Mouse (Mus musculus) brain, embryonic 18.5 days (tissue): Measurements from ENCODE around the gene Gm20388.
A peak's percentile ranks its signal among the peaks of the same experiment; 100 is the strongest.

Experiments used
- DNase-seq: peaks from one replicate; pipeline ENCODE4 v3.0.0-alpha.2; 2012; ENCODE audit warnings: low read depth, low spot score

Gm20388 gene

GRCm38 (mm10) chr8:123331301-123331700 lies 3420.7 kb downstream of the Gm20388 start:
- DNase-seq = no peak

DNA sequence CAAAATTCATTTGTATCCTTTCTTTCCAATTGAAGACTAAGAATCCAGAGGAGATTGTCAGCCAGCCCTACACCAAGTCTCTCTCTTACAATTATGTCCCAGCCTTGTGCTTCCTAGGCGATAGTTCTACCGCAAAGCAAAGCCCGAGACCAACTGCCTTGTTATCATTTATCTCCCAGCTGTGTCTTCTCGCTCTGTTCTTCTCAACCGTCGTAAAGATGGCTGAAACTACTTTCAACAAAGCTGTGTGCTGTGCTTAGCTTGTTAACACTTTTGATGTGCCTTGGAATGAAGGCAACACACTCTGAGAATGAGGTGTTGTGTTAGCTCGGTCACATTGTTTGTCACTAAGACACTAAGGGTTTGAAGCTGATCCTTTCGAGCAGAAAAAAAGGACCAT lies 3421.2 kb downstream of the Gm20388 start:
- no peak for DNase-seq

GRCm38 (mm10) chr8:123332262-123333090 lies 3421.8 kb downstream of the Gm20388 start, which contains the start of gene Spire2:
Gene Spire2, plus strand, starts transcription at chr8:123332713.
- peak; percentile 80 for DNase-seq

DNA sequence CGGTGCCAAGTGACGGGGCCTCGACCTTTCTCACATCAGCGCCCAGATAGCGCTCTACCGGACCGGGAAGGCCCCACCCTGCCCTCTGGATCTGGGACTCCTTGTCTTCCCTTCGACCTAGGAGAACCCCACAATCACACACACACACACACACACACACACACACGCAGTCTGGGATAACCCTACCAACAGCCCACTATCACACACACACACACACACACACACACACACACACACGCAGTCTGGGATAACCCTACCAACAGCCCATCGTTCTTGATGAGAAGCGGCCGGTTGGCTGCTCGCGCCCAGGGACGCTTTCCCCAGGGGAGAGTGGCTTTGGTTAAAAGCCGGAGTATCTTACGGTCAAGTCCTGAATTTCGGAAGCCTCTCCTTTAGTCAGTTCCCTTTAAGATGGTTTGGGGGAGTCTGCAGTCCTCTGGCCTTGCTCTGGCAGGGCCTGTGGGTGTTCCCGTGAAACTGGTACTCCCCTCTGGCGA lies 3422.5 kb downstream of the Gm20388 start:
- DNase-seq = no peak

- DNase-seq = no peak
Observed at GRCm38 (mm10) chr8:123333864-123334263, 3423.2 kb downstream of the Gm20388 start.

- DNase-seq = no peak
Observed at GRCm38 (mm10) chr8:123334467-123334866, 3423.8 kb downstream of the Gm20388 start.

DNA sequence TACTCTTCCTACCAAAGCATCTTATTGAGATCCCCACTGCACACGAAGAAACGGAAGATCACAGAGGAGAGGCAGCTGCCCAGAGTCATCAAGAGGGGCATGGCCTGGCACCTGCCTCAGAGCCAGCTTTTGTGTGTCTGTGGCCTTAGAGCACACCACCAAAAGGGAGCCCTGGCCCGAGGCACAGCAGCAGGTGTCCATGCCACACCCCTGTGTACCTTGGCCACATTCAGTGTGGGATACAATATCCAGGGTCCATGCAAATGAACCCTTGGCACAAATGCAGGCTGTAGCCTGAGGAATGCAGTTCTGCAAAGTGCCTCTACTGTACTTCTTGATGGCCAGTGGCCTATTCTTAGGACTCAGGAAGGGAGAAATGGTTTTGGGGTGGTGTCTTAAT lies 3426.8 kb downstream of the Gm20388 start:
- DNase-seq = no peak

- no peak for DNase-seq
Observed at GRCm38 (mm10) chr8:123340071-123340470, 3429.4 kb downstream of the Gm20388 start.

DNA sequence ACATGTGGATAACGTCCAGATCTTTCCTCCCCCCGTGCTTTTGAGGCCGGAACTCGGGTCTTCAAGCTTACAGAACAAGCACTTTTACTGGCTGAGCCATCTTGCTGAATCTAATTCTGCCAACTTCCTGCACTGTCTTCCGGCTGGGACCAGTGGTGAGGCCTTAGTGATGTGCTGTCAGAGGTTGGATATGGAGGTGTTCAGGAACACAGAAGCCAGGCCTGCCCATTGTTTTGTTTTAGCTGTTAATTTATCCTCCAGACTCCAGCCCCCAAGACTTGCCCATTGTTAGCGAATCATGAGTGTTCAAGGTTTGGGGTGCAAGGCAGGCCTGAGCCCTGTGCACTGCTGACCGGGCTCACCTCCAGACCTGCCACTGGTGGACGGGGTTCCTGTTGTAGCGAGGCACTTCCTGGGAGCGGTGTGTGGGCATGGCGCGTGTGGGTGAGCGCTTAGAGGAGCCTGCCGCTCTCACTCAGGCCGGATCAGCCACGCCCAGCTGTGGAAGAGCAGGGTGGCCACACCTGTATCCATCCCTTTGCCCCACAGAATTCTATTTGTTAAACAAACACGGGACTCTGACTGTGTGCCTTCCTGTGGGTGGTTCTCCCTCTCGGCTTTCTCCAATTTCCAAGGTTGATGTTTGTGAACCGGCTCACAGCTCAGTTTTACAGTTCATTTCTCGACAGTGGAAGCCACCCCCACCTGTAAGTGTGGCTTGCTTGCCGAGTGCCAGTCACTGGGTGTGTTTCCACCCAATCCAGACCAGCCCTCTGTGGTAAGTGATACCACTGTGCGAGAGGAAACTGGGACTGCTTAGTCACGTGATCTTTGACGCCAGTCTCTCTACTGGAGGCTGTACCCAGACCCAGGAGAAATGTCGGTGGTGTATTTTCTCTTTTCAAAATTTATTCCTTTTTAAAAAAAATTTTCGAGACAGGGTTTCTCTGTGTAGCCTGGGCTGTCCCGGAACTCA lies 3430.7 kb downstream of the Gm20388 start:
- no peak for DNase-seq

DNA sequence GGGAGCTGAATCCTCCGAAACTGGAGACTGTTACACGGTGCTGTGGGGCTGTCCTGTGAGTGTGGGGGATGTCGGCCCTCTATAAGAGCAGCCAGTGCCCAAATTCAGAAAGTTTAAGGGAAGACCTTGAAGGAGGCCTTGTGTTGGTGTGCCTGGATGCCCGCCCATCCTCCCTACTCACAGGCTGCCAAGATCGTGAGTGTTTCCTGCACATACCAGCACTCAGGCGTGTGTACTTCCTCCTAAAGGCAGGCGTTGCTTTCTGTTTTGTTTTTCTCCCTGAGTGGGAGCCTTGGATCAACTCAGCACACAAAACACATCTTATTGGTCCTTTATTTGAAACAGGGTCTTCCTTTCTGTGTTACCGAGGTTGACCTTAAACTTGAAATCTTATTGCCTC lies 3431.6 kb downstream of the Gm20388 start:
- DNase-seq = no peak

GRCm38 (mm10) chr8:123342911-123343310 lies 3432.3 kb downstream of the Gm20388 start:
- no peak for DNase-seq

DNA sequence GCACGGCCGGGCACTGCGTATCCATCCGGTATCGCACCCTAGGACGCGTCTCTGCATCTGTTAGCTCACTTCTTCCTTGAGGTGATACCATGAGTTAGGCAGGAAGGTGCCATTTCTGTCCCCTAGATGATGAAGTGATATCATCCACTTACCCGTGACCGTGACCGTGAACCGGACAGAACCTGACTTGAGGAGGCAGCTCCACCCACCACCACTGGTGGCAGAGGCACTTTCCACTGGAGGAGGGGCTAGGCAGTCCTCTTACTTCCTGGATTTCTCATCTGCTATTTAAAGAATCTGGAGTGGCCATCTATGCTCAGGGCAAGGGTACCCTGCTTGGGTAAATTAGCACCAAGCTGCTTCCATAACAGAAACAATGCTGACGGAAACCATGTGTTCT lies 3432.8 kb downstream of the Gm20388 start:
- DNase-seq = no peak

DNA sequence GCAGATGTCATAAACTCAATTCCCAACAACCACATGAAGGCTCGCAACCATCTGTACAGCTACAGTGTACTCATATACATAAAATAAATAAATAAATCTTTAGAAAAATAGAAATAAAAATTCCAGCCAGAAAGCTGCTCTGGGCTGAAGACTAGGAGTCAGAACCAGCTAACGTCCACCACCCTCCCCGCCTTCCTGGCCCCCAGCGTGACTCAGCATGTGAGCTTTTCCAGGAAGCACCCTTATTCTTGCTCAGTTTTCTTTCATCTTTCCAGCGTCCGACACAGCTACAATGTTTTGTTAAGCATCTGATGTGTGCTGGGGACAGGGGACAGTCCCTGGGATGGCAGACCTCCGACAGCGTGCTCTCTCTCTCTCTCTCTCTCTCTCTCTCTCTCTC lies 3434.5 kb downstream of the Gm20388 start:
- no peak for DNase-seq

GRCm38 (mm10) chr8:123345856-123346255 lies 3435.2 kb downstream of the Gm20388 start:
- DNase-seq = no peak

GRCm38 (mm10) chr8:123347293-123347692 lies 3436.7 kb downstream of the Gm20388 start:
- DNase-seq = no peak

GRCm38 (mm10) chr8:123348237-123348843 lies 3437.7 kb downstream of the Gm20388 start:
- peak; percentile 37 for DNase-seq

DNA sequence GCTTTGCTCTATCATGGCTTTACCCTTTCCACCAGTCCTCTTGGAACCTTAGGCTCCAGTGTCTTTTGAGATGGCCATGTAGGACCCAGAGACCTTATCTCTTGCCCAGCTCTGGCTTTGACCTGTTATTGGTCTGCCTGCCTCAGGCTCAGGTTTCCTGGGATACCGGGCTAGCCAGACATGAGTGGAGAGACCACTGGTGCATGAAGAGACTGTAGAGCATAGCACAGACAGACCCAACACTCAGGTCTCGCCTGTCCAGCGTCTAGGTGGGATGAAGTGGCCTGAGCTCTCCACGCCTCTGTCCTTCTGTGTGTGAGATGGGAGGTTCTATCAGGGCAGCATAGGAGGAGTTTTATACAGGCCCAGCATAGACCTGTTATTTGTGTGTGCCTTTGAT lies 3438.4 kb downstream of the Gm20388 start:
- no peak for DNase-seq

GRCm38 (mm10) chr8:123352118-123352517 lies 3441.5 kb downstream of the Gm20388 start:
- no peak for DNase-seq

DNA sequence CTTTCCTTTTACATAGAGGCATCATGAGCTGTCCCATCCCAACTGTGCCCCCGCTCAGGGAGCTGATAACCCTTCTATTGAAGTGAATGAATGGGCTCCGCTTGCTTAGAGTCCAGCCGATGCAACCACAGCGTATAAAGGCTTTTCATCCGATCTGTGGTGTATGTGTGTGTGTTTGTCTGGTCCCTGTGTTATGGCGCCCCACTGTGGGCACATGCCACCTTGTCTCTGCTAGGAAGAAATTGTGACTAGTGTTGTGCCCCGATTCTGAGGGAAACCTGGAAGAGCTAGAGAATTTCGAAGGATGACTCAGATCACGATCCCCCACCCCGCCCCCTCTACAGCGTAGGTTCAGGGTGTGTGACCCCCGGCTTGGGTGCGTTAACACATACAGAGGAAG lies 3442.1 kb downstream of the Gm20388 start:
- DNase-seq = no peak

- no peak for DNase-seq
Observed at GRCm38 (mm10) chr8:123353216-123353615, 3442.6 kb downstream of the Gm20388 start.

DNA sequence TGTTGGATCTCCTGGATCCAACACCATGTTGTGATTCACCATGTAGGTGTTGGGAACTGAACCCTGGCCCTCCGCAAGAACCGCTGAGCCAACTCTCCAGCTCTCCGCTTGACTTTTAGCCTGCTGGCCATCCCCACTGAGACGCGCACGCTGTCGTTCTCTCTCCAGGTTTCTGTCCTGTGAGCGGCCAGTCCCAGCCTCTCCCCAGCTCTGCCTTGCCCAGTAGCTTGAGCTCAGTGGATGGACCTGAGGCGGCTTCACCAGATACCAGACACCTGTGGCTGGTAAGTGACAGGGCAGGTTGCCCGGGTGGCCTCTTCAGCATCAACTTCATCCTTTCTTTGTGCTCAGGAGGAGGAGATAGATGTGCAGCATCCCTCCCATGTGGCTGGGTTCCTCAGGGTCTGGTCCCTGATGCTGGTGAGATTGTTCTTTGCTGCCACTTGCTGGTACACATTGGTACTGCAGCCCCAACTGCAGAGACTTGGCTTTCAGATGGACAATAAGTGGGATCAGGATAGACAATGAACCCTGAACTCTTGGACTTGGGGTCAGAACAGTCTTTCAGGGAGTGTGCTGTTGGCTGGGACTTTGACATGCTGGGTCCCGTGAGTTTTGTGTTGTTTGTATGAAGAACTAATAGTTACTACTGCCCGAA lies 3450.6 kb downstream of the Gm20388 start:
- DNase-seq = peak; percentile 54
